Comparison of ENCODE assay signal across 16 mouse cellular contexts in the genomic region with DNA sequence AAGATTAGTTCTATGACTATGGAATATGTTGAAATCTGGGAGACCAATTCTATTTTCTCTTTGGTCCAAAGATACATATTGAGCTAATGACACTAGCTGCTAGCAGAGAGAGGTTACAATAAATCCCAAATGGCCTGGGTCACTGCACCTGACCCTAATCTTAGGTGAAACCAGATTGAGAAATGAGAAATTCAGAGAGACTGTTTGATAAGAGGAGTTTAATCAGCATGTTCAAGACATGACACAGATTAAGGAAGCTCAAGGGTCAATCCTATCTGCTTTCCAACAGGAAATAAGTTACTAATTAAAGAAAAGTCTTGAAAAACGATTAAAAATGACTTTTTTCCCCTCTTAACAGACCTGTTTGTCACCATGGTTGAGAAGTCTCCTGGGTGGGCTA.
"Had no signal": no experiment of that assay in that cellular context is flagged by ENCODE, and none has a peak within 500 bp of the region (broad histone marks: within the 10 kb centered on the region; RNA-seq: fewer than 3 reads in every experiment).

No protein-coding gene starts in this region.

- ATAC-seq: lung, postnatal 0 days; midbrain, embryonic 13.5 days; midbrain, embryonic 15.5 days had no signal

- DNase-seq: lung, adult 2 months; lung, postnatal 14 days; lung, postnatal 36 days; right cerebral cortex, postnatal 14 days; spleen, adult 18-20 months; thymus, adult 18-20 months; thymus, postnatal 14 days; thymus, postnatal 36 days had no signal

- H3K4me1 ChIP-seq: lung, embryonic 15.5 days; megakaryocyte, embryonic 14.5 days; midbrain, embryonic 13.5 days; midbrain, embryonic 15.5 days; neural tube, embryonic 12.5 days had no signal

- H3K27ac ChIP-seq: lung, embryonic 15.5 days; macrophage; midbrain, embryonic 13.5 days; midbrain, embryonic 15.5 days; neural tube, embryonic 12.5 days had no signal

- H3K9ac ChIP-seq: lung, embryonic 15.5 days; midbrain, embryonic 13.5 days; midbrain, embryonic 15.5 days; neural tube, embryonic 12.5 days had no signal

- H3K27me3 ChIP-seq: lung, embryonic 15.5 days; megakaryocyte, embryonic 14.5 days; midbrain, embryonic 13.5 days; midbrain, embryonic 15.5 days; neural tube, embryonic 12.5 days had no signal

- H3K36me3 ChIP-seq: lung, embryonic 15.5 days; midbrain, embryonic 13.5 days; midbrain, embryonic 15.5 days; neural tube, embryonic 12.5 days had no signal

- H3K4me2 ChIP-seq: lung, embryonic 15.5 days; midbrain, embryonic 11.5 days; midbrain, embryonic 13.5 days; midbrain, embryonic 15.5 days; neural tube, embryonic 12.5 days had no signal

- H3K4me3 ChIP-seq: lung, embryonic 15.5 days; megakaryocyte, embryonic 14.5 days; midbrain, embryonic 13.5 days; midbrain, embryonic 15.5 days; neural tube, embryonic 12.5 days had no signal

- H3K9me3 ChIP-seq: lung, embryonic 15.5 days; midbrain, embryonic 13.5 days; midbrain, embryonic 15.5 days; neural tube, embryonic 12.5 days had no signal
